Mouse (Mus musculus): Measurements from ENCODE around the gene Gm2897.
"Not testable (repeated sequence)": the region's sequence is repeated elsewhere in the genome, so short reads cannot be mapped to it uniquely, and the experiment has no call there.

The Gm2897 gene

DNA sequence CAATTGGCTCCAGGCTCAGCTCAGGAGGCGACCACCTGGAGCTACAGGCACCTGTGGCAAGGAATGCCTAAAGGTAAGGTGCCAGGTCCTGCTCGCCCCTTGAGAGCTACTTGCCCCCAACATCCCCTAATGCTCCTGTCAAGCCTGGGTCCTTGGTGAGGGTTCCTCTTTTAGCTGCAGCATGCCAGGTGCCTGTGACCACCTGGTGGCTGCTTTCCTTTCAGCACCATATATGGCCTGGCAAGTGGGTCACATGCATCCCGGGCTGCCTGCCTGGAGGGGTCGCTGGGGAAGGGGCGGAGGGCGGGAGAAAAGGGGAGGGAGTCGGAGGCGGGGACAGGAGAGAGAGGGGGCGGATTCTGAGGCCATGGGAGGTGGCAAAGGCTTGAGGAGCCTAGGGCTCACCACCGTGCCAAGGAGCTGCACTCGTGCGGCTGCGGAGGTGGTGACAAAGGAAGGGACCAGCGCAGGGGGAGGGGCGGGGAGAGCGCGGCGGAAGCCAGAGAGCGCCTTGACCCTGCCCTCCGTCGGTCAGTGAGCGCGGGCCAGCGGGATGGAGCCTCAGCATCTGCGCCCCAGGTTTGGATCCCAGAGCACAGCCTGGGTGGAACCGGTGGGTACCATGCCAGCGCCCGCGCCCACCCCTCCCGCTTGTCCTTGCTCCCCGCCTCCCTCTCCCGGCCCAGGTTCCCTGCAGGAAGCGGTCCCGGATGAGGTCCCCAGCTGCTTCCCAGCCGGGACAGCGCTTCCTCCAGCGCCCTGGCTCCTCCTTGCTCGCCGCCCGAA is at the start of gene Gm2897:
Gene Gm2897, plus strand, starts transcription at position 559 of the 786 bp plus-strand sequence.
- not testable (repeated sequence) for DNase-seq (ENCODE audit: low spot score in 2 of 2)

DNA sequence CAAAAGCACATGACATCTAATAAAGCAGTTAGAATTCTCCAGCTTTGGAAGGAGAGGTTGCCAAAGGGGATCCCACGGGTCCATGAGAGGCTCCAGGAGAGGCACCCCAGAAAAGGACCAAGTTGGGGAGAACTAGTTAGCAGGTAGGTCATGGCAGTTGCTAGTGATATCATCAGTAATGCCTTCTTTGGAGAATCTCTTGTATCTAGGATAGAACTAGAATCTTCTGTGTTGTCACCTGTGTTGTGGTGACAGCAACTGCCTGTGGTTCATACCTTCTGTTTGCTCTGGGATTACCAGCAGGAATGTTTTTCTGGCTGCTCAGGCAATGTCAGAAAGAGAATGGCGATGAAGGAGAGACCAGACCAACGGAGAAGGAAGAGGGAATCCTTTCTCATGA is 19.4 kb upstream of the Gm2897 start, which contains the start of gene Gm2888:
Gene Gm2888, plus strand, starts transcription at position 301 of the 400 bp plus-strand sequence.
- DNase-seq (ENCODE audit: low spot score in 2 of 2) = not testable (repeated sequence)

- DNase-seq (ENCODE audit: low spot score in 2 of 2) = peak in 1 of 2 experiments; percentile 2
These were observed 372 bp downstream of the Gm2897 start for GRCm38 (mm10) chr14:3049513-3049800.

GRCm38 (mm10) chr14:3050087-3050486 is 1.0 kb downstream of the Gm2897 start:
- not testable (repeated sequence) for DNase-seq (ENCODE audit: low spot score in 2 of 2)

DNA sequence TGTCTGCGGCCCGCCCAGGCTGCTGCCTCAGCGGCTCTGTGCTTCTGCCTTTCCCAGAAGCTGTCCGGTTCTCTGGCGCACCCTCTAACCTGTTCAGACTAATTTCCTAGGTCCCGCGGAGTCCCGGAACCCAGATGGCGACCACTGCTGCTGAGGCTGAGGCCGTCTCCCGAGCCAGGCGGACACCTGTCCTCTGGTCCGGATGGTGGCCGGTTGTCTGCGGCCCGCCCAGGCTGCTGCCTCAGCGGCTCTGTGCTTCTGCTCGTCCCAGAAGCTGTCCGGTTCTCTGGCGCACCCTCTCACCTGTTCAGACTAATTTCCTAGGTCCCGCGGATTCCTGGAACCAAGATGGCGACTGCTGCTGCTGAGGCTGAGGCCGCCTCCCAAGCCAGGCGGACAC is 67.0 kb downstream of the Gm2897 start:
- DNase-seq (ENCODE audit: low spot score in 2 of 2) = peak; percentile 20 to 22

All from frontal cortex, postnatal 25 days (tissue).